Mouse (Mus musculus) limb, embryonic 12.5 days (tissue): ENCODE data around the gene Il10. TPM values are rescaled to one million over a fixed set of nuclear protein-coding genes. Genes with fewer than 3 reads are reported as not detected.
"Not testable (repeated sequence)": the region's sequence is repeated elsewhere in the genome, so short reads cannot be mapped to it uniquely, and the experiment has no call there.

Experiments used
- ATAC-seq: fragments of 200-750 bp; cut with Nextera tagmentation; 2 replicates; pipeline ENCODE4 v1.8.0; 2017; ENCODE audit warnings: low read depth, moderate TSS enrichment; ENCODE audit not compliant: insufficient number of reproducible peaks, insufficient read depth, low FRiP score, low TSS enrichment
- H3K27ac ChIP-seq: fragments of 300-500 bp; sonication (generic); 2 replicates; pipeline ENCODE4 v1.5.1; 2016; ENCODE audit warnings: mild to moderate bottlenecking, moderate library complexity
- H3K27me3 ChIP-seq: fragments of 300-500 bp; sonication (generic); 2 replicates; pipeline ENCODE4 v1.6.1; 2016; ENCODE audit warnings: mild to moderate bottlenecking, moderate library complexity
- H3K36me3 ChIP-seq: fragments of 300-500 bp; sonication (generic); 2 replicates; pipeline ENCODE4 v1.6.1; 2016; ENCODE audit warnings: mild to moderate bottlenecking, moderate library complexity
- H3K4me1 ChIP-seq: fragments of 300-500 bp; sonication (generic); replicated peaks from 2 replicates; pipeline ENCODE4 v1.6.1; 2016
- H3K4me2 ChIP-seq: fragments of 300-500 bp; sonication (generic); 2 replicates; pipeline ENCODE4 v1.6.1; 2016; ENCODE audit warnings: mild to moderate bottlenecking, moderate library complexity
- H3K4me3 ChIP-seq: fragments of 300-500 bp; sonication (generic); replicated peaks from 2 replicates; pipeline ENCODE4 v1.5.1; 2016; ENCODE audit warnings: mild to moderate bottlenecking
- H3K9ac ChIP-seq: fragments of 300-500 bp; sonication (generic); replicated peaks from 2 replicates; pipeline ENCODE4 v1.6.1; 2016; ENCODE audit warnings: mild to moderate bottlenecking, moderate library complexity
- H3K9me3 ChIP-seq: fragments of 300-500 bp; sonication (generic); 2 replicates; pipeline ENCODE4 v1.6.1; 2016; ENCODE audit warnings: mild to moderate bottlenecking, moderate library complexity
- WGBS: fragments of 180-500 bp; shearing (Covaris S2); methylation state at CpG from one replicate; pipeline ENCODE4 v1.1.7; 2016; 5-methylcytosine and 5-hydroxymethylcytosine counted together
- polyA plus RNA-seq: library from polyadenylated mRNA; unstranded; fragments of >200 nt; fragmentation: Nextera tagmentation; extraction: Ambion mirVana; gene quantifications from 2 replicates; pipeline ENCODE4 v1.2.1, GENCODE M21; 2016

Gene Il10
- polyA plus RNA-seq, 1 experiment from 2014 or later: 0.15 TPM

DNA sequence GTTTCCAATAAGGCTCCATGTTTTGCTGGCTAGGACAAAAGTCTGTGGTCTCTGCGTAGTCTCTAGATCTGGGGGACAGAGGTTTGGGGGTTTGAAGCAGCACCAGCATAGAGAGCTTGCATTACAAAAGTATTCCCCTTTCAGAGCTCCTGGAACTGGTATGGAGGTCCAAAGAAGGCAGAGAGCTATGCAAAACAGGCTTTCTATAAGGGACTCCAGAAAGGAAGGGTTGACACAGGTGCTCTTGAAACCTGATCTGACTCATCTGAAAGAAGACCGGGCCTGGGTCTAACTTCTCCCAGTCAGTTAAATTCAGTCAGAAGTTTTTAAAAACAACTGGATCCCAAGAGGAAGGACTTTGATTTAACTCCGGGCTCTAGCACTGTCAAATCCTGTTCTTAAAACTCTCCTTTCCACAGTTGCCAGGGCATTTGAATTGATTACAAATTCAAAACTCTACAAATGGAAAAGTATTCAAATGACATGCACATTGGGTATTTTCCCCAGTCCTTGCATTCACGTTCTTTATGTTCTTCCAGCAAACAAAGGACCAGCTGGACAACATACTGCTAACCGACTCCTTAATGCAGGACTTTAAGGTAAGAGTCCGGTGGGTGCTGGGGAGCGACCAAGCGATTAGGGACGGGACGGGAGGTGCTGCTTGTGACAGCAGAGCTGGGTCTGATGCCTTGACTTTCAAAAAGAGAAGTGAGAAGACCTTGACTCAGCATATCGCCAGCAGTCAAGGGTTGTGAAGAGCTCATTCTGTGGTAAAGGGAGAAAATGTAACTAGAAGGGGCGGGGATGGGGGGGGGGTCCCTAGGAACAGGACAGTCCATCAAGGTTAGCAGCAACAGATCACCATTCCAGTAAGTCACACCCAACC, 1.0 kb downstream of the Il10 start:
- no peak for ATAC-seq
- no peak overlapping the region for H3K27ac ChIP-seq
- no peak overlapping the region for H3K4me3 ChIP-seq
- no peaks in the 10 kb centered on the region for H3K9me3 ChIP-seq
- peaks cover 13% of the 10 kb centered on the region; the same call in 1 of the 2 replicates for H3K4me1 ChIP-seq
- no peak overlapping the region for H3K4me2 ChIP-seq
- no peak overlapping the region for H3K9ac ChIP-seq
- no peaks in the 10 kb centered on the region for H3K27me3 ChIP-seq
- H3K36me3 ChIP-seq: no peaks in the 10 kb centered on the region
- WGBS: 61% methylated on average over 12 of the region's 12 CpGs

DNA sequence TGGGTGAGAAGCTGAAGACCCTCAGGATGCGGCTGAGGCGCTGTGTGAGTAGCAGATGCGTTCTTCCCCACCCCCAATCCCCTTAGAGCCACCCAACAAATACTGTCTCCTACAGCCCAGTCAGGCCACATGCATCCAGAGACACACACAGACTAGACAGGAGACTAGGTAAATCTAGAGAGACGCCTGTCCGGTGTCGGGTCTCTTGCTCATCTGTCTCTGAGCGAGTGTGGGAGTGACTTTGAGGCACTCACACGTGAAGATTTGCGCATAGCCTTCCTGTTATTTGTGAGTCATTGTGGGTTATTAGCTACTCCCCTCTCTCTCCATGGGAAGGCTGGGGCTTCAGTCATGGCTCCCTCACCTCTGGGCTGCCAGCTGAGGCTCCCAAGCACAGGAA, 1.8 kb downstream of the Il10 start:
- H3K27ac ChIP-seq: no peak overlapping the region
- H3K4me2 ChIP-seq: no peak overlapping the region
- H3K9ac ChIP-seq: no peak overlapping the region
- ATAC-seq: no peak
- no peaks in the 10 kb centered on the region for H3K36me3 ChIP-seq
- WGBS: 68% methylated on average over 9 of the region's 9 CpGs
- H3K27me3 ChIP-seq: no peaks in the 10 kb centered on the region
- no peaks in the 10 kb centered on the region for H3K9me3 ChIP-seq
- H3K4me3 ChIP-seq: no peak overlapping the region
- peaks cover 13% of the 10 kb centered on the region; the same call in 1 of the 2 replicates for H3K4me1 ChIP-seq

GRCm38 (mm10) chr1:131021900-131022590, 2.4 kb downstream of the Il10 start:
- ATAC-seq: no peak
- 75% methylated on average over 11 of the region's 11 CpGs for WGBS
- Histone ChIP-seq H3K36me3 (no peaks in the 10 kb centered on the region), H3K27ac (no peak overlapping the region), H3K4me1 (peaks cover 13% of the 10 kb centered on the region; the same call in 1 of the 2 replicates), H3K4me2 (no peak overlapping the region), H3K4me3 (no peak overlapping the region), H3K9me3 (no peaks in the 10 kb centered on the region), H3K27me3 (no peaks in the 10 kb centered on the region), H3K9ac (no peak overlapping the region)

- 36% methylated on average over 5 of the region's 5 CpGs for WGBS
- ATAC-seq: no peak
Measured at GRCm38 (mm10) chr1:131022591-131023249, 3.1 kb downstream of the Il10 start.

DNA sequence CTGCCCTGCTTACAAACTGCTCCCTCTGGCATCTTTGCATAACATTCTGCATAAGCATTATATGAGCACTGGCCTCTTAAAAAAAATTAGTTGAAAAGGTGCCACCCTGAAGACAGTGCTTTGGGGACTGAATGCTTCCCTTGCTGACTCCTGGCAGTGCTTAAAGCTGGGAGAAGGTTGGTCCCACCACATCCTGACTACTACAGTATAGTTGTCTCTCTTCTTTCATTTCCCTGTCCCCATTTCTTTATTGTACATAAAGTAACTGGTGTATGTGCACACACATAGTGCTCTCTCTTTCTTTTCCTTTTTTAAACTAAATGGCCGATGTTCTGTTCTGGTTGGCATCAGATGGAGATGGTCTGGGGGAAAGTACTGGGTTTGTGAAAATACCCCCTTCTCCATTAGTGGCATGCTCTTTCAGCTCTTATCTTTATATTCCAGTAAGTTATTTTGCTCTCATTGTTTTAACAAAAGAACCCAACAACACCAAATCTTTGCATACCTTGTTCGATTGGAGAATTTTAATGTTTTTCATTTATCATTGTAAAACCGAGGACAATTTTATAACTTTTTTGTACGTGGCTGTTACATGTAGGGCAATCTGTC, 3.7 kb downstream of the Il10 start:
- ATAC-seq, H3K4me3 ChIP-seq, H3K9me3 ChIP-seq, H3K27ac ChIP-seq, H3K36me3 ChIP-seq, H3K27me3 ChIP-seq, H3K9ac ChIP-seq, H3K4me2 ChIP-seq: not testable (repeated sequence)
- WGBS: 83% methylated on average over 4 of the region's 4 CpGs
- peaks cover 13% of the 10 kb centered on the region; the same call in 1 of the 2 replicates for H3K4me1 ChIP-seq

More at GRCm38 (mm10) chr1:131022591-131023249, 3.1 kb downstream of the Il10 start:
- no peak overlapping the region for H3K9ac ChIP-seq
- no peaks in the 10 kb centered on the region for H3K27me3 ChIP-seq
- H3K4me3 ChIP-seq: no peak overlapping the region
- no peak overlapping the region for H3K27ac ChIP-seq
- no peaks in the 10 kb centered on the region for H3K9me3 ChIP-seq
- no peaks in the 10 kb centered on the region for H3K36me3 ChIP-seq
- H3K4me1 ChIP-seq: peaks cover 13% of the 10 kb centered on the region; the same call in 1 of the 2 replicates
- no peak overlapping the region for H3K4me2 ChIP-seq

GRCm38 (mm10) chr1:131024900-131025842, 5.5 kb downstream of the Il10 start:
- Histone ChIP-seq H3K9me3 (no peaks in the 10 kb centered on the region), H3K4me2 (no peak overlapping the region), H3K4me1 (peaks cover 9% of the 10 kb centered on the region; the same call in 1 of the 2 replicates), H3K36me3 (no peaks in the 10 kb centered on the region), H3K27me3 (no peaks in the 10 kb centered on the region), H3K9ac (no peak overlapping the region), H3K4me3 (no peak overlapping the region), H3K27ac (no peak overlapping the region)
- WGBS: 80% methylated on average over 8 of the region's 8 CpGs
- no peak for ATAC-seq

DNA sequence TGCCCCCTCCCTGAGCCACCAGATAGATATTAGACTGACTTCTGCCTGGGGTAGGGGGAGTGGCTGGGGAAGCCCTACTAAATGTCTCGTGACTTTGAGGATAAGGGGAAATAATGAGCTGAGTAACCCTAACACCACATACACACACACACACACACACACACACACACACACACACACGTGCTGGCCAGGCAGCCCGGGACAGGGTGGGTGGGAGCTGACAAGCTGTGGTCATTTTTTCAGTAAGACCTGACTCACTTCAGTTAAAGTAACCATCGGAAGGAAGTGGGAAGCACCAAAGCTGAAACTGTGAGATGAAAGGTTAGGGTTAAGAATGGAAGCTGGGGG, 6.2 kb downstream of the Il10 start:
- 56% methylated on average over 4 of the region's 4 CpGs for WGBS
- no peaks in the 10 kb centered on the region for H3K9me3 ChIP-seq

DNA sequence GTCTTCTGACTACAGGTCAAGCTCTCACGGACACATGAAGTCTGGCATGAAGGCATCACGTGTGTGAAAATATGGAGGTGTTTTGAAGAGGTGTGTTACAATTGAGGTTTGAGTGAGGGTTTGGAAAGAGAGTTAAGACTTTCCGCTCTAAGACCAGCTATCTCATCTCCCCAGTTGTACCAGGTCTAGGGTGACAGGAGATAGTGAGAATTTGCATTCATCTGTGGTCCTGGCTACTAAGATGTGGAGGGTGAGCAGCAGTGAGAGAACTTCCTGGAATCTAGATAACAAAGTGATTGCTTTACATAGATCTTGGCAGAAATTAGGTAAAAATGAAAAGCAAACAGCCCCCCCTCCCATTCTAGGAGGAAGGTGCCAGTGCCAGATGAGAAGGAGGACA, 9.6 kb downstream of the Il10 start:
- H3K4me1 ChIP-seq: peaks cover 13% of the 10 kb centered on the region; the same call in 1 of the 2 replicates

More for the DNA sequence above, 6.2 kb downstream of the Il10 start:
- peaks cover 9% of the 10 kb centered on the region; the same call in 1 of the 2 replicates for H3K4me1 ChIP-seq
- no peak overlapping the region for H3K4me3 ChIP-seq
- H3K27ac ChIP-seq: no peak overlapping the region
- no peaks in the 10 kb centered on the region for H3K27me3 ChIP-seq
- no peak overlapping the region for H3K9ac ChIP-seq
- H3K36me3 ChIP-seq: no peaks in the 10 kb centered on the region
- H3K4me2 ChIP-seq: no peak overlapping the region
- ATAC-seq: no peak

GRCm38 (mm10) chr1:131030261-131030660, 10.6 kb downstream of the Il10 start:
- no peak overlapping the region for H3K4me3 ChIP-seq
- no peak overlapping the region for H3K4me2 ChIP-seq
- no peak for ATAC-seq
- H3K9ac ChIP-seq: no peak overlapping the region
- WGBS: 56% methylated on average over 7 of the region's 7 CpGs
- H3K27ac ChIP-seq: no peak overlapping the region
- peaks cover 13% of the 10 kb centered on the region; the same call in 1 of the 2 replicates for H3K4me1 ChIP-seq
- no peaks in the 10 kb centered on the region for H3K9me3 ChIP-seq
- H3K36me3 ChIP-seq: no peaks in the 10 kb centered on the region
- no peaks in the 10 kb centered on the region for H3K27me3 ChIP-seq

More for the DNA sequence above, 9.6 kb downstream of the Il10 start:
- no peaks in the 10 kb centered on the region for H3K9me3 ChIP-seq
- H3K27me3 ChIP-seq: no peaks in the 10 kb centered on the region
- 91% methylated on average over 3 of the region's 3 CpGs for WGBS
- H3K4me2 ChIP-seq: no peak overlapping the region
- H3K27ac ChIP-seq: no peak overlapping the region
- no peaks in the 10 kb centered on the region for H3K36me3 ChIP-seq
- H3K4me3 ChIP-seq: no peak overlapping the region
- ATAC-seq: no peak
- no peak overlapping the region for H3K9ac ChIP-seq

GRCm38 (mm10) chr1:131031267-131031666, 11.6 kb downstream of the Il10 start:
- 4% methylated on average over 3 of the region's 3 CpGs for WGBS
- ATAC-seq: no peak

More at GRCm38 (mm10) chr1:131031267-131031666, 11.6 kb downstream of the Il10 start:
- Histone ChIP-seq H3K27me3 (no peaks in the 10 kb centered on the region), H3K4me3 (no peak overlapping the region), H3K36me3 (no peaks in the 10 kb centered on the region), H3K9ac (no peak overlapping the region), H3K27ac (no peak overlapping the region), H3K4me2 (no peak overlapping the region), H3K9me3 (no peaks in the 10 kb centered on the region), H3K4me1 (peaks cover 13% of the 10 kb centered on the region; the same call in 1 of the 2 replicates)
